Mouse (Mus musculus): Measurements from ENCODE around the gene Olfr108. TPM values are rescaled to one million over a fixed set of nuclear protein-coding genes. Genes with fewer than 3 reads are reported as not detected.

Olfr108 gene
- not detected for total RNA-seq (2022)

DNA sequence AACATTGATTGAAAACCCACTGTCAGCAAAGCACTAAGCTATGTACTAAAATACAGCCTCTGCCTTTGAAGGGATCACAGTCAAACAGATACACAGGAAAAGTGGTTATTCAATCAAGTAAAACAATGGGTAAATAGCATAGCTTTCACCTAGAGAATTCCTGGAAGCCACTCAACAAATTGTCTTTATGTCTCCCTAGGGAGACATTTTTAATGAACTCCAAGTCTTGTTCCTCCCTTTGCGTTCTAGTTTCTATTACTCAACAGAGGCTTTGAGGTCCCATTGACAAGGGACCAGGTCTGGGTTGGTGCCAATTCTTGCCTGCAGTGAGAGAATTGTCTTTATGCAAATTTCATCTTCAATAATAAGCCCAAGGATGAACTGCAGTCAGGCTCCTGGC is at the start of gene Olfr108:
Gene Olfr108 (plus strand): TSS at position 301 of the 400 bp plus-strand sequence.
- DNase-seq (ENCODE audit: low spot score) = no peak

DNA sequence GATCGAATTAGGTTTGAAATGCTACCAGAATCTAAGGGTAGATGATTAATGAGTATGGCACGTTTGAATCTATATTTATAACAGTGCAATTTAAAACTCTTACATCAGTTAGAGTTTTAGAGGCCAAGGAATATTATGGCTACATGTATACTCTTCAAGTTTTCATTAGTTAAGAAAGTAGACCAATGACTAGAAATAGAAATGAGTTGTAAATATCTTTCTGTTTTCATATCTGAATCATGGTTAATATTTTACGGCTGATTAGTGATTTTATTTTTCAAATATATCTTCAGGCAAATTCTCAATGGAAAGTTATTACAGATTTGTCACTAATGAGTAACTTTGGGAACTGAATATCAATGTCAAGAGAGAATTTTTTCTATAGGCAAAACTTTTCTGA is 46.4 kb upstream of the Olfr108 start, which contains the start of gene Olfr107:
Gene Olfr107 (plus strand): TSS at position 301 of the 400 bp plus-strand sequence.
- DNase-seq (ENCODE audit: low spot score) = no peak

DNA sequence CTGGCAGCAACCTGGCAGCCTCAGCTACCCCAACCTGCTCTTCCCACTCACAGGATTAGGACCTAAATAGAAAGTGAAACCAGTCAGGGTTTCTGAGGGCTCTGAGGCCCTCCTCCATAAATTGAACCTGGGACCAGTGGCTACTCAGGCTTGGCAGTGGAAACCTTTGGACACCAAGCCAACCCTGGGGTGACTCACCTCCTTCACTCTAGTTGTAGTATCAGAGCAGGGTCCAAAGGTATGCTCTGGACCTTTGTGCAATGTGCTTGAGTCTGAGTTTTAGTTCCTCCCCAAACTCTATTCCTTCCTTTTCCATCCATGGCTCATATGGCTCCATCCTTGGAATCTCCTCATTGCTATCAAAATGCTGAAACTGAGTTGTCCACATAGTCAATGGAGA is 31.9 kb upstream of the Olfr108 start:
- no peak for DNase-seq (ENCODE audit: low spot score)

DNA sequence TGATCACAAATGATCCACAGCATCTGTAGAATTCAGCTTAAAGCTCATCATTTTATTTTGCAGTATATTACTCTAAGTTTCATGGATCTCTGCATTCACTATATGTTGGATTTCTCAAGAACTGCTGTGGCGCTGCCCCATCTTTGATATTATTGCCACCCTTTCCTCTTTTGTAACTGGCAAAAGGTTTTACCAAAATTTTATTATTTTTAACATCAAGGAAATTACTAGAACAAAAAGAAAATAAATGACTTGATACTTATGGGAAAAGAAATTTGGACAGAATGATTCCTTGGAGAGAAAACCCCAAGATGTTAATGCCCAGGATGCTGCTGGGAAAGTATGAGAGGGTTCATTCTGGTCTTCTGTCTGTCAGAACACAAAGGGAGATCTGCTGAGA is 13.3 kb downstream of the Olfr108 start, which contains the start of gene Olfr109:
Gene Olfr109 (plus strand): TSS at position 301 of the 400 bp plus-strand sequence.
- no peak for DNase-seq (ENCODE audit: low spot score)

DNA sequence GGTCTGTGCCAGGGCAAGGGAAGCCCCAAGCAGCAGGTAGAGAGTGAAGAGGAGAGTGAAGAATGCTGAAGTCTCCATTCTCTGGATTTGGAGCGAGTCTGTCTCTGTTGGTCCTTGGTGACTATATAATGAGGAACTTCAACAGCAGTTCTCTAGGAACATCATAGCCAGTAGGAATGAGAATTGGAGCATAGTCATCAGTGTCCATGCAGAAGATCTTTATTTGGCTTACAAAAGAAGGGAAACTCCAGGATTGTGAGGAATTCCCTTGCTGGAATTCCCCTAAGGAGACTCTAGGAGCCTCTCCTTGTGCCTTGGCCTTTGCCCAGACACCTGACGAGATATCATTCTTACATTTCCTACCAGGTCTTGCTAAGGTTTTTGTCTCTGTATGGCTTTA is 38.2 kb downstream of the Olfr108 start, which contains the start of gene H2-M2:
Gene H2-M2 (minus strand): TSS at position 101 of the 400 bp plus-strand sequence.
- no peak for DNase-seq (ENCODE audit: low spot score)

DNA sequence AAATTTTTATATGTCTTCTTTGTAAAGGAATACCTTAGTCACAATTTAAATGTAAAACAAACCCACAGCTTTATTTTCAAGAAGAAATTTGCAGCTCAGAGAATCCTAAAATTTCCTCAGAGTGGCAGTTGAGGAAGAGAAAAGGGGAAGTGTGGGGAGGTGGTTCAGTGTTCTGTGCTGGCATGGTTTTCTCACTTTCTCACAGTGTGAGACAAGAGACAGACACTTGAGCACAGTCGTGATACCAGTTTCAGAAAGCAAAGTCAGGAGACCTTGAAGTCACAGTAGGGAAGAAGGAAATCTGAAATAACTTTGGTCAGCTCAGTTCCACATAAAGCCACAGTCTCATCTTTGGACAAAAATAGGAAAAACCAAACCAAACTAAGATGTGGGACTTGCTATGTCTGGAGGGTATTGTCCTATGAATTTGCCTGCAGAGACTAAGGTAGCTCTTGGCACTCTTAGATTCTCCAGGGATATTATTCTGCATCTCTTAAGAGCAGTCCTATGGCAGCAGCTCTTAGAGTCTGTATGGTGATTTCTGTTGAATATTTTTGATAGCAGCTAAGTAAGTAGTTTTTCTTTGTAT is 46.7 kb downstream of the Olfr108 start, which contains the start of gene Olfr110:
Gene Olfr110 (plus strand): TSS at position 539 of the 589 bp plus-strand sequence.
- DNase-seq (ENCODE audit: low spot score) = peak; percentile 14

Other genes starting within 250 kb of the Olfr108 start
- gene Olfr94, start 244.5 kb upstream of the Olfr108 start, total RNA-seq (2022) = not detected
- not detected for gene Olfr95, start 232.4 kb upstream of the Olfr108 start, total RNA-seq (2022)
- not detected for gene Olfr96, start 225.3 kb upstream of the Olfr108 start, total RNA-seq (2022)
- gene Olfr97, start 208.2 kb upstream of the Olfr108 start, total RNA-seq (2022) = not detected
- gene Olfr98, start 181.7 kb upstream of the Olfr108 start, total RNA-seq (2022) = not detected
- gene H2-M3, start 175.3 kb upstream of the Olfr108 start, total RNA-seq (2022) = 1 to 10 TPM; 3.2 to 4.4 (median 3.6) TPM
- gene Olfr99, start 162.0 kb upstream of the Olfr108 start, total RNA-seq (2022) = not detected
- not detected for gene Olfr101, start 141.2 kb upstream of the Olfr108 start, total RNA-seq (2022)
- gene Olfr102, start 128.4 kb upstream of the Olfr108 start, total RNA-seq (2022) = not detected
- gene Olfr103, start 105.8 kb upstream of the Olfr108 start, total RNA-seq (2022) = not detected
- not detected for gene Olfr104-ps, start 85.9 kb upstream of the Olfr108 start, total RNA-seq (2022)
- gene Olfr105-ps, start 66.4 kb upstream of the Olfr108 start, total RNA-seq (2022) = not detected
- not detected for gene Olfr106-ps, start 55.1 kb upstream of the Olfr108 start, total RNA-seq (2022)
- not detected for gene Olfr107, start 46.3 kb upstream of the Olfr108 start, total RNA-seq (2022)
- gene Olfr109, start 13.4 kb downstream of the Olfr108 start, total RNA-seq (2022) = not detected
- under 1 TPM in 1 of 4 experiments, not detected in 3; 0.20 TPM for gene H2-M2, start 38.1 kb downstream of the Olfr108 start, total RNA-seq (2022)
- gene Olfr110, start 47.0 kb downstream of the Olfr108 start, total RNA-seq (2022) = not detected
- not detected for gene Olfr111, start 62.5 kb downstream of the Olfr108 start, total RNA-seq (2022)
- gene Olfr112, start 124.0 kb downstream of the Olfr108 start, total RNA-seq (2022) = not detected
- not detected for gene Olfr113, start 132.2 kb downstream of the Olfr108 start, total RNA-seq (2022)
- gene Olfr114, start 147.3 kb downstream of the Olfr108 start, total RNA-seq (2022) = not detected
- not detected for gene Olfr115, start 181.6 kb downstream of the Olfr108 start, total RNA-seq (2022)
- gene Olfr116, start 181.7 kb downstream of the Olfr108 start, total RNA-seq (2022) = not detected
- not detected for gene Olfr117, start 218.3 kb downstream of the Olfr108 start, total RNA-seq (2022)
- gene Olfr118, start 221.5 kb downstream of the Olfr108 start, total RNA-seq (2022) = not detected